Mouse (Mus musculus) heart, postnatal 0 days (tissue): ENCODE results near the gene Usf3.

Experiments used
- CTCF ChIP-seq: IDR thresholded peaks from 2 replicates; pipeline ENCODE4 v1.5.1; 2016; ENCODE audit warnings: antibody characterized with exemption, control low read depth, low read depth
- EP300 ChIP-seq: IDR thresholded peaks from 2 replicates; pipeline ENCODE4 v1.6.1; 2016; ENCODE audit warnings: antibody characterized with exemption, low read depth

- TF ChIP-seq CTCF (no peak), EP300 (no peak)
These were observed 48.4 kb downstream of the Usf3 start for GRCm38 (mm10) chr16:44221463-44221862.
